Mouse (Mus musculus) embryo, embryonic 10.5 days (tissue): ENCODE data around the gene Braf.
"Not testable (repeated sequence)": the region's sequence is repeated elsewhere in the genome, so short reads cannot be mapped to it uniquely, and the experiment has no call there.

Experiments used
- DNase-seq: peaks from one replicate; pipeline ENCODE4 v3.0.0-alpha.2; 2015; ENCODE audit warnings: low spot score

Braf gene

GRCm38 (mm10) chr6:39724866-39725711 is at the start of gene Braf:
TSS of gene Braf (minus strand) at chr6:39725463.
- peak; percentile 91 for DNase-seq

- DNase-seq: no peak
Observed at GRCm38 (mm10) chr6:39775029-39775428, 49.8 kb upstream of the Braf start.

- no peak for DNase-seq
Observed at GRCm38 (mm10) chr6:39757229-39757628, 32.0 kb upstream of the Braf start.

GRCm38 (mm10) chr6:39749881-39750280 is 24.6 kb upstream of the Braf start:
- DNase-seq: peak; percentile 37

GRCm38 (mm10) chr6:39747094-39747493 is 21.8 kb upstream of the Braf start:
- peak; percentile 25 for DNase-seq

GRCm38 (mm10) chr6:39745456-39745855 is 20.2 kb upstream of the Braf start:
- DNase-seq: no peak

GRCm38 (mm10) chr6:39739698-39740097 is 14.4 kb upstream of the Braf start:
- not testable (repeated sequence) for DNase-seq

- no peak for DNase-seq
Observed at GRCm38 (mm10) chr6:39728095-39728494, 2.8 kb upstream of the Braf start.

GRCm38 (mm10) chr6:39726149-39726548 is 886 bp upstream of the Braf start:
- DNase-seq: no peak

GRCm38 (mm10) chr6:39724542-39724865 is 759 bp downstream of the Braf start:
- peak; percentile 61 for DNase-seq

GRCm38 (mm10) chr6:39724071-39724470 is 1.2 kb downstream of the Braf start:
- DNase-seq: peak; percentile 19

GRCm38 (mm10) chr6:39718567-39718966 is 6.7 kb downstream of the Braf start:
- no peak for DNase-seq

GRCm38 (mm10) chr6:39717049-39717448 is 8.2 kb downstream of the Braf start:
- no peak for DNase-seq

- no peak for DNase-seq
Observed at GRCm38 (mm10) chr6:39714341-39714740, 10.9 kb downstream of the Braf start.

GRCm38 (mm10) chr6:39713399-39713798 is 11.9 kb downstream of the Braf start:
- no peak for DNase-seq

- no peak for DNase-seq
Observed at GRCm38 (mm10) chr6:39705625-39706024, 19.6 kb downstream of the Braf start.

- DNase-seq: no peak
Observed at GRCm38 (mm10) chr6:39693126-39693525, 32.1 kb downstream of the Braf start.

- not testable (repeated sequence) for DNase-seq
Observed at GRCm38 (mm10) chr6:39686839-39687238, 38.4 kb downstream of the Braf start.

- DNase-seq: no peak
Observed at GRCm38 (mm10) chr6:39681795-39682194, 43.5 kb downstream of the Braf start.

GRCm38 (mm10) chr6:39680524-39680923 is 44.7 kb downstream of the Braf start:
- no peak for DNase-seq

- DNase-seq: no peak
Observed at GRCm38 (mm10) chr6:39678241-39678640, 47.0 kb downstream of the Braf start.

- no peak for DNase-seq
Observed at GRCm38 (mm10) chr6:39675081-39675480, 50.2 kb downstream of the Braf start.

- no peak for DNase-seq
Observed at GRCm38 (mm10) chr6:39611296-39611695, 114.0 kb downstream of the Braf start.

- no peak for DNase-seq
Observed at GRCm38 (mm10) chr6:39610207-39610606, 115.1 kb downstream of the Braf start.
